Mouse (Mus musculus) liver, embryonic 14.5 days (tissue): ENCODE results near the gene Crabp2. TPM values are rescaled to one million over a fixed set of nuclear protein-coding genes. Genes with fewer than 3 reads are reported as not detected.

Source experiments
- ATAC-seq: fragments of 200-750 bp; cut with Nextera tagmentation; 2 replicates; pipeline ENCODE4 v1.8.0; 2017; ENCODE audit warnings: moderate number of reproducible peaks, mild to moderate bottlenecking, moderate library complexity; ENCODE audit not compliant: insufficient read depth
- DNase-seq, 3 experiments: peaks; one replicate each; pipeline ENCODE4 v3.0.0-alpha.2; 2012 to 2013; ENCODE audit warnings: low read depth in 3 of 3, low spot score in 3 of 3
- H3K27ac ChIP-seq: fragments of 300-500 bp; sonication (generic); 2 replicates; pipeline ENCODE4 v1.5.1; 2014; ENCODE audit warnings: moderate library complexity, mild to moderate bottlenecking, control low read depth, inconsistent platforms
- H3K27me3 ChIP-seq: fragments of 300-500 bp; sonication (generic); 2 replicates; pipeline ENCODE4 v1.6.1; 2014; ENCODE audit warnings: mild to moderate bottlenecking, low read length, moderate library complexity; ENCODE audit not compliant: control insufficient read depth, insufficient read depth
- H3K36me3 ChIP-seq: fragments of 300-500 bp; sonication (generic); replicated peaks from 2 replicates; pipeline ENCODE4 v1.6.1; 2014; ENCODE audit warnings: low read depth; ENCODE audit not compliant: control insufficient read depth, insufficient read depth
- H3K4me1 ChIP-seq, 2 experiments: fragments of 200-500 bp in 1 of 2; fragments of 300-500 bp in 1 of 2; sonication (generic) in 1 of 2; replicated peaks; 2 replicates each; pipeline ENCODE4 v1.6.1; 2012 to 2014; ENCODE audit warnings: antibody characterized with exemption in 1 of 2, inconsistent platforms in 1 of 2, low read length in 1 of 2; ENCODE audit not compliant: control insufficient read depth in 2 of 2, insufficient read depth in 2 of 2
- H3K4me2 ChIP-seq: fragments of 300-500 bp; sonication (generic); 2 replicates; pipeline ENCODE4 v1.6.1; 2014; ENCODE audit warnings: low read depth, mild to moderate bottlenecking, control low read depth, moderate library complexity
- H3K4me3 ChIP-seq, 2 experiments: fragments of 200-500 bp in 1 of 2; fragments of 300-500 bp in 1 of 2; sonication (generic) in 1 of 2; 2 replicates each; pipeline ENCODE4 v1.5.1; 2012 to 2014; ENCODE audit warnings: low read depth in 2 of 2, low read length in 2 of 2, mild to moderate bottlenecking in 2 of 2, control low read depth in 1 of 2, inconsistent platforms in 1 of 2, moderate library complexity in 1 of 2; ENCODE audit not compliant: insufficient read depth in 1 of 2
- H3K9ac ChIP-seq: fragments of 300-500 bp; sonication (generic); replicated peaks from 2 replicates; pipeline ENCODE4 v1.6.1; 2014; ENCODE audit warnings: mild to moderate bottlenecking, control low read depth, moderate library complexity
- H3K9me3 ChIP-seq: fragments of 300-500 bp; sonication (generic); 2 replicates; pipeline ENCODE4 v1.6.1; 2016; ENCODE audit warnings: low read length, mixed read lengths; ENCODE audit not compliant: control insufficient read depth
- CTCF ChIP-seq: IDR thresholded peaks from 2 replicates; pipeline ENCODE4 v1.5.1; 2016; ENCODE audit warnings: antibody characterized with exemption, low read depth, control low read depth
- EP300 ChIP-seq: IDR thresholded peaks from 2 replicates; pipeline ENCODE4 v1.6.1; 2016; ENCODE audit warnings: antibody characterized with exemption, low read depth
- WGBS: fragments of 180-500 bp; shearing (Covaris S2); extraction: QIAGEN DNeasy Blood & Tissue Kit; methylation state at CpG from one replicate; pipeline ENCODE4 v1.1.7; 2014; ENCODE audit not compliant: insufficient replicate concordance; 5-methylcytosine and 5-hydroxymethylcytosine counted together
- polyA plus RNA-seq, 2 experiments: library from polyadenylated mRNA; depleted of rRNA in 1 of 2; stranded (reverse) in 1 of 2; unstranded in 1 of 2; fragments of >200 nt; fragmentation: Nextera tagmentation in 1 of 2; extraction: Ambion mirVana in 1 of 2; gene quantifications; 2 replicates each; pipeline versions ENCODE4 v1.2.1 to v1.2.3; 2012 to 2014

Crabp2 gene
- polyA plus RNA-seq, 2 experiments: 0.10 to 0.17 TPM

DNA sequence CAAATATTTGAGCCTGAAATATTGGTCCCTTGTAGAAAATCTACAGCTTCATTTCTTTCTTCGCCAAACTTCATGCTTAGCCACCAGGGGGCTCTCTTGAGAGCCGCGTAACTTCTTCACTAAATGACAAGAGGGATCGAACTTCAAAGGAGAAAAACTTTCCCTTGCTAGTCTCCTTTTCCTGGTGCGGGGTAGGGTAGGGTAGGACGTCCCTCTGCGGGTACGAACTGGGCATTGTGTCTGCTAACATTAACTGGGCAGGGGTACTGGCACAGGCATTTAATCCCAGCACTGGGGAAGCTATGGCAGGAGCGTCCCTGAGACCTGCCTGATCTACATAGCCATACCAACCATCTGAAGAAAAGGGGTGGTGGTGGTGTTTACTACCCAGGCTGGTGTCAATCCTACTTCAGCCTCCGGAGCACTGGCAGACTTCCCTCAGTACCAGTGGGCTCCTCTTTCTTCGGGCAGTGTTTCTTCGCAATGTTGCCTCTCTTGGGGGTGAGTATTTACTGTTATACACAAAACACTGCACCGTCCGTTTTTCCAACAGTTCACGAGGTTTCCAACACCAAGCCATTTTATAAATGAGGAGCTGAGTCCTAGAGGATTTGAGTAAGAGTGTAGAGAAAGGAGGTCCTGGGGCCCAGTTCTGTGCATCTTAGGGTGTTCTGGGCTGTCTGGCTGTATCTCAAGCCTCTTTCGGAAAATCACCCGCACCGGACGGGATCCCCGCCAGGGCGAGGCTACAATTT lies 21.9 kb downstream of the Crabp2 start:
- H3K4me2 ChIP-seq: peak overlapping the region; percentile 16
- H3K27me3 ChIP-seq: peaks cover 34% of the 10 kb centered on the region
- H3K4me1 ChIP-seq: peaks cover 0 to 4% of the 10 kb centered on the region in 2 experiments; a peak in 1 of 4 replicates
- H3K9me3 ChIP-seq: no peaks in the 10 kb centered on the region
- TF ChIP-seq EP300 (no peak), CTCF (peak; percentile 65)
- H3K4me3 ChIP-seq: peak overlapping the region in 1 of 2 experiments; percentile 32; a peak in 3 of 4 replicates
- DNase-seq (peak in 1 of 3 experiments; percentile 24), ATAC-seq (no peak)
- H3K27ac ChIP-seq: no peak overlapping the region
- 1% methylated on average over 21 of the region's 21 CpGs for WGBS
- no peaks in the 10 kb centered on the region for H3K36me3 ChIP-seq
- H3K9ac ChIP-seq: no peak overlapping the region

DNA sequence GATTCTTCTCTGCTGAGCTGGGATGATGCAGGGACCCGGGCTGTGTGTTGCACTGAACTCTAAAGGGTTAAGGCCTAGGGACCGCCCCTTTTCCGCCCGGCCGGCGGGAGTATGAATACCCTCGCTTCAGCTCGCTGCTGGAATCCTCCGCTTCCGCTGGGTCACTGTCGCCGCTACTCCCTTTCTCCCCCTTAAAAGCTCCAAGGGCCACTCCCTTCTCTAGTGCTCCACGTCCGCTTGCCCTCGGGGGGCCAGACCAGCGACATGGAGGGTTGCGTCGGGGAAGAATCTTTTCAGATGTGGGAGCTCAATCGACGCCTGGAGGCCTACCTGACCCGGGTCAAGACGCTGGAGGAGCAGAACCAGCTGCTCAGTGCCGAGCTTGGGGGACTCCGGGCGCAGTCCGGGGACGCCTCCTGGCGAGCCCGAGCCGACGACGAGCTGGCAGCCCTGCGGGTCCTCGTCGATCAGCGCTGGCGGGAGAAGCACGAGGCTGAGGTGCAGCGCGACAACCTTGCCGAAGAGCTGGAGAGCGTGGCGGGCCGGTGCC lies 22.5 kb downstream of the Crabp2 start, which contains the start of gene Nes:
Gene Nes, plus strand, starts transcription at position 140 of the 550 bp plus-strand sequence.
- Histone ChIP-seq H3K9me3 (no peaks in the 10 kb centered on the region), H3K36me3 (no peaks in the 10 kb centered on the region), H3K4me1 (peaks cover 0 to 4% of the 10 kb centered on the region in 2 experiments; a peak in 1 of 4 replicates), H3K4me3 (peak within 1 kb of the TSS; percentile 32 to 40), H3K27me3 (peaks cover 34% of the 10 kb centered on the region), H3K9ac (no peak within 1 kb of the TSS), H3K27ac (no peak within 1 kb of the TSS), H3K4me2 (peak within 1 kb of the TSS; percentile 16)
- whole genome bisulfite sequencing: under 1% methylated on average over 44 of the region's 44 CpGs
- no peak for TF ChIP-seq EP300
- no peak for TF ChIP-seq CTCF
- ATAC-seq: no peak; the same call in 1 of the 2 replicates
- no peak for DNase-seq

DNA sequence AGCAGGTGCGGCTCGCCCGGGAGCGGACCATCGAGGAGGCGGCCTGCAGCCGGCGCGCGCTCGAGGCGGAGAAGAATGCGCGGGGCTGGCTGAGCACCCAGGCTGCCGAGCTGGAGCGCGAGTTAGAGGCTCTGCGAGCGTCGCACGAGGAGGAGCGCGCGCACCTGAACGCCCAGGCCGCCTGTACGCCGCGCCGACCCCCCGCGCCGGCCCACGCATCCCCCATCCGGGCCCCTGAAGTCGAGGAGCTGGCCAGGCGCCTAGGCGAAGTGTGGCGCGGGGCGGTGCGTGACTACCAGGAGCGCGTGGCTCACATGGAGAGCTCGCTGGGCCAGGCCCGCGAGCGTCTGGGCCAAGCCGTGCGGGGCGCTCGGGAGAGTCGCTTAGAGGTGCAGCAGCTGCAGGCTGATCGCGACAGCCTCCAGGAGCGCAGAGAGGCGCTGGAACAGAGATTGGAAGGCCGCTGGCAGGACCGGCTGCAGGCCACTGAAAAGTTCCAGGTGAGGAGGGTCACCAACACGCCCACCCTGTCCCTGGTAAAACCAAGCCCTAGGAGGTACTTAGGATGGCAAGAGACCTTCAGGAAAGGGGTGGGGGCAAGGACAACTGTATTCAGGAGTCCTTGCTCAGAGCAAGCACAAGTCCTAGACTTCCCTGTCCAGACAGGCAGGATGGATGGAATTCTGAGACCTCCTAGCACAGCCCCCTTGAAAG lies 23.2 kb downstream of the Crabp2 start:
- DNase-seq: no peak
- H3K4me3 ChIP-seq: peak overlapping the region; percentile 17 to 40
- TF ChIP-seq CTCF (no peak), EP300 (no peak)
- peaks cover 34% of the 10 kb centered on the region for H3K27me3 ChIP-seq
- 2% methylated on average over 55 of the region's 60 CpGs for WGBS
- peak overlapping the region; percentile 16 for H3K4me2 ChIP-seq
- no peaks in the 10 kb centered on the region for H3K36me3 ChIP-seq
- H3K9me3 ChIP-seq: no peaks in the 10 kb centered on the region
- H3K4me1 ChIP-seq: peaks cover 0 to 4% of the 10 kb centered on the region in 2 experiments; a peak in 1 of 4 replicates
- H3K27ac ChIP-seq: no peak overlapping the region
- ATAC-seq: no peak
- no peak overlapping the region for H3K9ac ChIP-seq

DNA sequence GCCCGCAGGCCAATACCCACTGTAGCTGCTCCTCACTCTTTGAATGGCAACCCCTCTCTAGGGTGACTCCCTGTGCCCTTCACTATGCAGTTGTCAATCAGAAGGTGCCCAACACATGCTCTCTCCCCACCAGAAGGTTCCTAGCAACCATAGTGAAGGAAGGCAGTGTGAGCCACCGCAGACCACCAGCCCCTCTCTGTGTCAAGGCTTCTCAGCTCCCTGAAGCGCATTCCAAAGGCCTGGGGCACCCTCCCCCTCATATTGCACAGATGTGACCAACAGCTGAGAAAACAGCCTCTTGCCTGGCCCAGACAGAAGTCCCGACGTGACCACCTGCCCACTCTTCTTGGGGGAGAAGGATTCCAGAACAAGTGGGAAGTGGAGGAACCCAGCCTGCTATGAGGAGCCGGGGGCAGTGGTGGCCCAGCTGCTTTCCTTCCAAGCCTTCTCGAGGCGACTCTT lies 23.8 kb downstream of the Crabp2 start:
- no peak overlapping the region for H3K9ac ChIP-seq

More for the DNA sequence above, 23.8 kb downstream of the Crabp2 start:
- no peak for DNase-seq
- Histone ChIP-seq H3K4me1 (peaks cover 0 to 4% of the 10 kb centered on the region in 2 experiments; a peak in 1 of 4 replicates), H3K27me3 (peaks cover 34% of the 10 kb centered on the region), H3K27ac (no peak overlapping the region), H3K9me3 (no peaks in the 10 kb centered on the region), H3K36me3 (no peaks in the 10 kb centered on the region), H3K4me2 (peak overlapping the region; percentile 16), H3K4me3 (peak overlapping the region in 1 of 2 experiments; percentile 23; a peak in 1 of 4 replicates)
- WGBS: 40% methylated on average over 8 of the region's 8 CpGs
- TF ChIP-seq CTCF (no peak), EP300 (no peak)
- ATAC-seq: no peak
